Mouse (Mus musculus) natural killer cell, adult 2 months (primary cell): ENCODE data around the gene E130309D02Rik.
A peak's percentile ranks its signal among the peaks of the same experiment; 100 is the strongest.

Experiments
- DNase-seq, 2 experiments: peaks; one replicate each; pipeline ENCODE4 v3.0.0; 2022; ENCODE audit warnings: low spot score in 2 of 2

Gene E130309D02Rik

DNA sequence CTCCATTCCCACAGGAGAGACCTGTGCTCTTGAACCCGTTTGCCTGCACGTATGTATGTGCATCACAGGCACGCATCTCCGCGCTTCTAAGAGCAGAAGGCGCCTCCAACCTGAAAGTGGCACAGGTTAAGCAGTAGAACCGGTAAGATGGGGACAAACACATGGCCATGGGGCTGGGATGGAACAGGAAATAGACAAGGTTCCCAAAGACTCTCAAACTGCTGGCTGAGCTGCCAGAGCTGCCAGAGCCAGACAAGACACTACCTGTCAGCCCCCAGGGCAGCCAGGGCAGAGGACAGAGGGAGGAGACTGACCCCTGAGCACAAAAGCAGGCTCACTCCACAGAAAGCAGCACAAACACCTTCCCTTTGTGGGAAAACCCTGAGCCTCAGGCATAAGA, 5.2 kb downstream of the E130309D02Rik start:
- DNase-seq: no peak

GRCm38 (mm10) chr5:143308825-143309224, 6.3 kb downstream of the E130309D02Rik start:
- no peak for DNase-seq

DNA sequence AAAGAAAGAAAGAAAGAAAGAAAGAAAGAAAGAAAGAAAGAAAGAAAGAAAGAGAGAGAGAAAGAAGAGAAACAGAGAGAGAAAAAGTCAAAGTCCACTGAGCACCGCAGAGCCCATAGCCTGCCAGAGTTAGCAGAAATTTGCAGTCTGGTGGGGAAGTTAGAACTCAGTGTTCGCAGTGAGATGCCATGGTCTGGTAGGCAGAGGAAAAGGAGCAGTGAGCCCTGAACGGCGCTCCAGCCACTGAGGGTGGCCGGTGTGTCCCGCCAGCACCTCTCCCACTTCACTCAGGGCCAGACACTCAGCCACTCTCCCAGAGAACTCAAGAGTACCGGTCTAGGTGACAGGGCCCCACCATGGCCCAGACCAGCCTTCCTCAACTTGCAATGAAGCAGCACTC, 10.9 kb downstream of the E130309D02Rik start:
- DNase-seq: no peak

DNA sequence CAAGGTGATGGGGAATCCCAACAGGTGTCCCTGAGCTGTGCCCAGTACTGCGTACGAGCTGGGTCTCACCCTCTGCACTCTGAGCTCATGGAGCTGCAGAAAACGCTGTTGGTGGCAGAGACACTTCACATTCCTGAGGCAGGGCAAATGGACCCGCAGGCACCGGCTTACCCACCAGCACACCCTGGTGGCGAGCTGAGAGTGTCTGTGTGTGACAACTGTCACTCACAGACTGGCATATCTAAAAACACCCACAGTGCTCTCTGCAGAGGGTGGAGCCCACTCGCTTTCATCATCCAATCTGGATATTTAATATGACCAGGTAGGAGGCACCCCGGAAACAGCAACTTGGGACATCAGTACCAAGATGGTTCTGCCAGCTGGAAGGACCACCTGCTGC, 13.9 kb downstream of the E130309D02Rik start:
- no peak for DNase-seq

DNA sequence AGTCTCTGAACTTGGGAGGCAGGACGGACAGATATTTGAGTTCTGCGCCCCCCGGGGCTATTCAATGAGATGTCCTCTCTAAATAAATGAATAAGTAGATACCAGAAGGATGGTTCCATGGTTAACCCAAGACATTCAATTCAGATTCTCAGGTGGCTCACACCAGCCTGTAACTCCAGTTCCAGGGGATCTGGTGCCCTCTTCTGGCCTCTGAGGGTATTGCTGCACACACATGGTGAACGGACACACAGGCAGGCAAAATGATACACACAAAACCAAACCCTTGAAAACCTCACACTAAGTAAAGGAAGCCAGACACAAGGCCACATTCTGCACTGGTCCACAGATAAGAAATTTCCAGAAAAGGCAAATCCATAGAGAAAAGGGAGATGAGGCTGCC, 15.5 kb downstream of the E130309D02Rik start:
- DNase-seq: peak; percentile 36 to 54

GRCm38 (mm10) chr5:143298391-143298790, 16.8 kb downstream of the E130309D02Rik start:
- no peak for DNase-seq

GRCm38 (mm10) chr5:143297986-143298385, 17.2 kb downstream of the E130309D02Rik start:
- no peak for DNase-seq

DNA sequence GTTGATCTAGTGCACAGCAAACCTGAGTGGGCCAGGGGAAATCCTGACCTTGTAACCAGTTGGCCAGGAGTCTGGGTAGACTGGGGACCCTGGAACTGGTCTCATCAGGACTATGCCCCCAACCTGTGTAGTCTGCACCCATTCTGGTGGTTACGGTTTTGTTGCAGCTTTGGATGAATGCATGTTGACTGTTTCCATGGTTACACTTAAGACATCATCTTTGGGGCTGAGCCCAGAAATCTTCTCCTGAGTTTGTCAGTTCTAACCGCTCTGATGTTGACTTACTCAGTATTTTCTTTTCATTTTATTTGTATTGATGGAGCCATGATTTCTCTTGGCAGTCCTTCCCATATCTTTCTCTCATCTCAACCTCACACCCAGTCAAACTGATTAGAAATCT, 19.8 kb downstream of the E130309D02Rik start:
- no peak for DNase-seq

DNA sequence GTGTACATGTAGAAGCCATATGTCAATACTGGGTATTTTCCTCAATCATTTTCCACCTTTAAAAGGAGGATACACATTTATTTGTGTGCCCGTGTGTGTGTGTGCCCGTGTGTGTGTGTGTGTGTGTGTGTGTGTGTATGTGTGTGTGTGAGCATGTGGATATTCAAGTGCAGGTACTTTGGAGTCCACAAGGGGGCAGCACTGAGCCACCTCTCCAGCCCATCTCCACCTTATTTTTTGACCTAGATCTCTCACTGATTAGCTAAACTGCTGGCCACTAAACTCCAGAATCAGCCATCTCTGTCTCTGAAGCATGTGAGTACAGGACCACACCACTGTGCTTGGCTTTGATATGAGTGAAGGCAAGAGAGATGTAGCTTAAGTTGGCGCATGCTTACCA, 20.3 kb downstream of the E130309D02Rik start:
- DNase-seq: no peak

DNA sequence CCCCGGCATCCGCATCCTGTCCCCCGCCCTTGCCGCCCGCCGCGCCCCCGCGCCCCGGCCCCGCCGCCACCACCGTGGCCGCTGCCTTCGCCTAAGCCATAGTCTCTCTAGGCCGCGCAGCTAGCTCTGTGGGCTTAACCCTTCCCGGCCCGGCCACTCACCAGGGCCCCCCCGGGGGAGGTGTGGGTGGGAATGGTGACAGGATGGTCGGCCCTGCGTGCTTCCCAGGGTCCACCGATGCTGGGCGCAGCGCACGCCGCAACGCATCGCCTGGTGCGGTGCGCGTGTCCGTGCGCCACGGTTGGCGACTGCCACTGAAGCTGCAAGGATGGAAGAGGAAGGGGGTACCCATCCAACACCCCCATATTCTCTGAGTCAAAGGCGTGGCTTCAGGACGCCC, 21.8 kb downstream of the E130309D02Rik start, which contains the start of gene Zfp853:
TSS of gene Zfp853 (minus strand) at position 220 of the 400 bp plus-strand sequence.
- no peak for DNase-seq

- DNase-seq: no peak
Measured at GRCm38 (mm10) chr5:143292879-143293278, 22.3 kb downstream of the E130309D02Rik start.

DNA sequence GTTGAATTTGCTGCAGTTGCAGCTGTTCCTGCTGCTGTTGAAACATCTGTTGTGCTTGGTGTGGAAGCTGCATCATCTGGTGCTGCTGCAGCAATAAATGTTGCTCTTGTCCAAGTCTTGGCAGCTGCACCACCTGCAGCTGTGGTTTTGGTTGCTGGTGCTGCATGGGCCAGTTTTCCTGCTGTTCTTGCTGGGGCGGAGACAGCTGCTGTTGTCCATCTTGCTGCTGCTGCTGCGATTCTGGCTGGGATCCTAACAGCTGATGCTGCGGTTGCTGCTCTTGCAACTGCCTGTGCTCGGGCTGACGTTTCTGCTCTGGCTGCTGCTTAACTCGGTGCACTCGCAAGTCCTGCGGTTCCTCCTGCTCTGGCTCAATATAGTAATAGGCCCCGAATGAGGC, 25.9 kb downstream of the E130309D02Rik start:
- DNase-seq: no peak

GRCm38 (mm10) chr5:143288378-143288911, 26.7 kb downstream of the E130309D02Rik start:
- DNase-seq: no peak

DNA sequence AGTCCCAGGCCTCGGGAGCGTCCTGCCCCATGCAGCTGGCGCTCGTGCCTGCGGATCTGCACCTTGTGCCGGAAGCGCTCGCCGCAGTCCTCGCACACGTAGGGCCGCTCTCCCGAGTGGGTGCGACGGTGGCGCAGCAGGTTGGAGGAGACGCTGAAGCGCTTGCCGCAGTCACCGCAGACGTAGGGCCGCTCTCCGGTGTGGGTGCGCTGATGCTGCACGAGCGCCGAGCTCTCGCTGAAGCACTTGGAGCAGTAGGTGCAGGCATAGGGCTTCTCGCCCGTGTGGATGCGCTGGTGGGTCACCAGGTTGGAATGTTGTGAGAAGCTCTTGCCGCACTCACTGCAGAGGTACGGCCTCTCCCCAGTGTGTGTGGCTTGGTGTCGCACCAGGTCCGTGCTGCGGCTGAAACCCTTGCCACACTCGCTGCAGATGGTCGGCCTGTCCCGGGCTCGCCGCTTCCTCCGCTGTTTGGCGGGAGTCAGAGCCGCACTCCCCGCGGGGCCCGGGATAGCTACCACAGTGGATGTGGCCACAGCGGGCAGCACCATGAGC, 27.3 kb downstream of the E130309D02Rik start:
- no peak for DNase-seq

- DNase-seq: no peak
Measured at GRCm38 (mm10) chr5:143284762-143285161, 30.4 kb downstream of the E130309D02Rik start.

- no peak for DNase-seq
Measured at GRCm38 (mm10) chr5:143279247-143279646, 35.9 kb downstream of the E130309D02Rik start.

- no peak for DNase-seq
Measured at GRCm38 (mm10) chr5:143275761-143276160, 39.4 kb downstream of the E130309D02Rik start.

- DNase-seq: no peak
Measured at GRCm38 (mm10) chr5:143272540-143273330, 42.4 kb downstream of the E130309D02Rik start.

GRCm38 (mm10) chr5:143272108-143272507, 43.1 kb downstream of the E130309D02Rik start:
- no peak for DNase-seq

DNA sequence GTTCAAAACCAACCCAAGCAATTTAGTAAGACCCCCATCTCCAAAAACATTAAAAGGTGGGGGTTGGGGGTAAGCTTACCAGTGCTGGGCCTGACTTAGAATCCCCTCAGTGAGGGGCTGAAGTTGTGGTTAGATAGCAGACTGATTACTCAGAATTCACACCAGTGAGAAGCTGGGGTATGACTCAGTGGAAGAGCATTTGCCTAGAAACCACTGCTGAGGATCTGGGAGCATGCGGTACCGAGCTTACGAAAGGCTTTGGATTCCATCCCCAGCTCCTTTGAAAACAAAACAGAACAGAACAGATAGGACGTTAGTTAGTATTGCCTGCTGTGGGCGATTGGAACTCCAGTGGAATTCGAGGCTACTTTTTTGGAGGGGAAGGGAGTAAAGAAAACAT, 43.5 kb downstream of the E130309D02Rik start:
- no peak for DNase-seq

DNA sequence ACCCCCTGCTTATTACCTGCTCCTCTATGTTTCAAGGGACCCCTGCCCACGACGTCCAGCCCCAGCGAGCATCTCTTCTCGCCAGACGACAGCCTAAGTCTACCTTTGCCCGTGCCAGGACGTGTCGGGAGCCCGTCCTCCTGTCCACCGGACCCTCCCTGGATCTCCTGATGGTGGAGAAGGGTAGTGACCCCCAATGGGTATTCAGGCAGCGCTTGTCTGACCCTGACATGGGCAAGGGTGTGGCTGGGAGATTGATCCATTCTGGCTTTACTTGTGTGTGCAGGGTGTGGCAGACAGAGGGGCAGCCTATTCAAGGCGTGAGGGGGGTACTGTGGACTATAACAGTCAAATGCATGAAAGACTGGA, 45.0 kb downstream of the E130309D02Rik start:
- no peak for DNase-seq

DNA sequence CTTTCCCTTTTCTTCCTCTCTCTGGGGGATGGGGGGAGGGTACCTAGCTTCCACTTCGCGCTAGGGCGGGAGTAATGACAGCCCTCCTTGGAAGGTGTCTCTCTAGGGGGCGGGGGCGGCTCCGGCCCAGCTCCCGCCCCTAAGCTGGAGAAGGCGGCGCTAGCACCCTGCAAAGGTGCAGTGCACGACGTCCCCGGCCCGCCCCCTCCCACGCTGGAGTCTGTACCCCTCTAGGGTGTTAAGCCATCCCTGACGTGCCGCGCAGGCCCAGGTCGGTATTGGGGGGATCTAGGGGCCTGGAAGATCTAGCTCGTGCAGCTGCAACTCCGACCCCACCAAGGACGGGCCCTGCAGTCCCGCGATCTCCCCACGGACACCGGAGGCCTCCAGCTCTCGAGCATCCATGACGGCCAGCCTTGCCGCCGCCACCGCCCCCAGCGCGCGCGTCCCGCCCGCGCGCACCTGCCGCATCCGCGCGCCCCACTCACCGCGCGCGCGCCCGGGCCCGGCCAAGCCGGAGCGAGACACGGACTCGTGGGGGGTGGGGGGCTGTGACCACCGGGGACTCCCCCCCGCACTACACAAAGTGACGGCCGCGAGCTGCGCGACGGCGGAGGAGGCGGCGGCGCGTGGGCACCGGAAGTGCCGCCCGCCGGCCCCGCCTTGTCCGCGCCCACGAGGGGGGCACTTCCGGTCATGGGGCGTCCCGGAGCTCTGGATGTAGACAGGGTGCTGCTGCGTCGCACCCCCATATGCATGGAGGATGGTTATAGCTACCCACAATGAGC, 45.6 kb downstream of the E130309D02Rik start, which contains the start of gene Zfp316:
TSS of gene Zfp316 (minus strand) at position 660 of the 788 bp plus-strand sequence.
- DNase-seq: peak; percentile 48 to 53
